Mouse (Mus musculus) gastrocnemius, postnatal 36 days (tissue): ENCODE measurements around the gene Cyb5b. TPM values are rescaled to one million over a fixed set of nuclear protein-coding genes. Genes with fewer than 3 reads are reported as not detected.

ENCODE experiments used
- DNase-seq, 2 experiments: peaks; one replicate each; pipeline ENCODE4 v3.0.0; 2022
- intact Hi-C: fragments of 180-260 bp; cut with DNase I; formaldehyde crosslinking; loops from one replicate; pipeline ENCODE4 v1.15.1; 2025
- total RNA-seq, 2 experiments: library from RNA; stranded (reverse); gene quantifications; 2 replicates each; pipeline ENCODE4 v1.2.3; 2021

The Cyb5b gene
- total RNA-seq, 2 experiments from 2014 or later, result 29.6 to 30.8 TPM

GRCm38 (mm10) chr8:107164251-107164773, 13.9 kb downstream of the Cyb5b start:
- no peak for DNase-seq
- intact Hi-C loops, result no loop called here

GRCm38 (mm10) chr8:107165745-107166144, 15.3 kb downstream of the Cyb5b start:
- intact Hi-C loops, result loop anchor here (5.0 kb wide), 1 partner anchor 48 kb away; no protein-coding TSS in a partner anchor

GRCm38 (mm10) chr8:107167848-107168247, 17.4 kb downstream of the Cyb5b start:
- peak in 1 of 2 experiments; percentile 14 for DNase-seq
- intact Hi-C loops, result loop anchor here (5.0 kb wide), 1 partner anchor 51 kb away; no protein-coding TSS in a partner anchor

More at GRCm38 (mm10) chr8:107165745-107166144, 15.3 kb downstream of the Cyb5b start:
- DNase-seq, result no peak

GRCm38 (mm10) chr8:107172152-107172551, 21.7 kb downstream of the Cyb5b start:
- intact Hi-C loops, result no loop called here
- no peak for DNase-seq

- DNase-seq, result no peak
- intact Hi-C loops, result no loop called here
These were observed 22.7 kb downstream of the Cyb5b start for GRCm38 (mm10) chr8:107172969-107173645.

- DNase-seq, result no peak
- intact Hi-C loops, result no loop called here
These were observed 30.7 kb downstream of the Cyb5b start for GRCm38 (mm10) chr8:107181122-107181521.

GRCm38 (mm10) chr8:107184996-107185395, 34.6 kb downstream of the Cyb5b start:
- intact Hi-C loops, result loop anchor here (5.0 kb wide), 1 partner anchor 137 kb away; no protein-coding TSS in a partner anchor
- no peak for DNase-seq

GRCm38 (mm10) chr8:107186659-107187390, 36.4 kb downstream of the Cyb5b start:
- DNase-seq, result no peak
- intact Hi-C loops, result loop anchor here (5.0 kb wide), 1 partner anchor 135 kb away; no protein-coding TSS in a partner anchor

GRCm38 (mm10) chr8:107187631-107188030, 37.2 kb downstream of the Cyb5b start:
- DNase-seq, result no peak
- intact Hi-C loops, result loop anchor here (5.0 kb wide), 1 partner anchor 135 kb away; no protein-coding TSS in a partner anchor

- intact Hi-C loops, result no loop called here
- DNase-seq, result no peak
These were observed 42.2 kb downstream of the Cyb5b start for GRCm38 (mm10) chr8:107192631-107193030.

- intact Hi-C loops, result no loop called here
- no peak for DNase-seq
These were observed 42.9 kb downstream of the Cyb5b start for GRCm38 (mm10) chr8:107193331-107193730.

GRCm38 (mm10) chr8:107194786-107195451, 44.5 kb downstream of the Cyb5b start:
- intact Hi-C loops, result no loop called here

GRCm38 (mm10) chr8:107197901-107198826, 47.7 kb downstream of the Cyb5b start:
- intact Hi-C loops, result no loop called here

More at GRCm38 (mm10) chr8:107194786-107195451, 44.5 kb downstream of the Cyb5b start:
- no peak for DNase-seq

GRCm38 (mm10) chr8:107205164-107205563, 54.7 kb downstream of the Cyb5b start:
- intact Hi-C loops, result loop anchor here (5.0 kb wide), 1 partner anchor 87 kb away; the partner anchor contains the start of gene Nfat5
- peak in 1 of 2 experiments; percentile 19 for DNase-seq

More at GRCm38 (mm10) chr8:107197901-107198826, 47.7 kb downstream of the Cyb5b start:
- DNase-seq, result no peak

- intact Hi-C loops, result loop anchor here (5.0 kb wide), 1 partner anchor 86 kb away; the partner anchor contains the start of gene Nfat5
- peak; percentile 82 to 84 for DNase-seq
These were observed 55.5 kb downstream of the Cyb5b start for GRCm38 (mm10) chr8:107205701-107206561.

GRCm38 (mm10) chr8:107206782-107207525, 56.5 kb downstream of the Cyb5b start:
- intact Hi-C loops, result loop anchor here (5.0 kb wide), 1 partner anchor 85 kb away; the partner anchor contains the start of gene Nfat5
- no peak for DNase-seq

GRCm38 (mm10) chr8:107209185-107209584, 58.7 kb downstream of the Cyb5b start:
- DNase-seq, result no peak
- intact Hi-C loops, result loop anchor here (5.0 kb wide), 1 partner anchor 83 kb away; the partner anchor contains the start of gene Nfat5
